Mouse (Mus musculus) G1E (cell line): ENCODE measurements around the gene Kdelr1. TPM values are rescaled to one million over a fixed set of nuclear protein-coding genes. Genes with fewer than 3 reads are reported as not detected.

Source experiments
- ATAC-seq: 2 replicates; pipeline ENCODE4 v1.8.0; 2016; ENCODE audit warnings: mild to moderate bottlenecking; ENCODE audit not compliant: insufficient number of reproducible peaks, poor library complexity, low FRiP score, severe bottlenecking; ENCODE audit errors: extremely low read depth
- DNase-seq: peaks from one replicate; pipeline ENCODE4 v3.0.0; 2012; ENCODE audit warnings: low spot score
- H3K27me3 ChIP-seq: 2 replicates; pipeline ENCODE4 v1.6.1; 2012; ENCODE audit warnings: mild to moderate bottlenecking, low read length, inconsistent platforms; ENCODE audit not compliant: insufficient read depth
- H3K36me3 ChIP-seq: replicated peaks from 2 replicates; pipeline ENCODE3; 2012; ENCODE audit warnings: mild to moderate bottlenecking, inconsistent platforms
- H3K4me1 ChIP-seq: 2 replicates; pipeline ENCODE4 v1.6.1; 2012; ENCODE audit warnings: low read depth, low read length, inconsistent platforms, mixed read lengths; ENCODE audit not compliant: insufficient read depth
- H3K4me3 ChIP-seq: 2 replicates; pipeline ENCODE4 v1.5.1; 2012; ENCODE audit warnings: low read depth, mild to moderate bottlenecking, inconsistent platforms, low read length, moderate library complexity, mixed read lengths
- H3K9me3 ChIP-seq: replicated peaks from 2 replicates; pipeline ENCODE4 v1.6.1; 2012; ENCODE audit warnings: inconsistent platforms
- CTCF ChIP-seq: IDR thresholded peaks from 2 replicates; pipeline ENCODE4 v1.5.1; 2012; ENCODE audit warnings: low read depth, low read length, inconsistent platforms, mixed read lengths
- GATA1 ChIP-seq: IDR thresholded peaks from 2 replicates; pipeline ENCODE4 v1.6.1; 2012; ENCODE audit warnings: borderline replicate concordance, low read length, inconsistent platforms, mixed read lengths
- GATA2 ChIP-seq: IDR thresholded peaks from 2 replicates; pipeline ENCODE4 v1.6.1; 2012; ENCODE audit warnings: low read depth, low read length, inconsistent platforms, borderline replicate concordance
- POLR2AphosphoS5 ChIP-seq: IDR thresholded peaks from 2 replicates; pipeline ENCODE4 v1.6.1; 2012; ENCODE audit warnings: low read depth, low read length, inconsistent platforms; ENCODE audit not compliant: insufficient replicate concordance
- TAL1 ChIP-seq: conservative IDR thresholded peaks from 2 replicates; pipeline ENCODE4 v1.6.1; 2012; ENCODE audit warnings: low read depth, low read length, inconsistent platforms, mixed read lengths
- polyA plus RNA-seq: library from polyadenylated mRNA; stranded (reverse); fragments of >175 nt; gene quantifications from 2 replicates; pipeline ENCODE4 v1.2.3, GENCODE M21; 2012
- total RNA-seq, 2 experiments: library from RNA; stranded (forward) in 1 of 2; stranded (reverse) in 1 of 2; fragments of 200-1000 nt in 1 of 2; fragments of >200 nt in 1 of 2; fragmentation: Nextera tagmentation in 1 of 2; gene quantifications; 2 replicates each; pipeline ENCODE4 v1.2.3; 2014 to 2017

Gene Kdelr1
- total and polyA plus RNA-seq, 3 experiments, result 55.2 to 209 (median 135) TPM

GRCm38 (mm10) chr7:45880531-45880930 lies 8.0 kb downstream of the Kdelr1 start:
- no peaks in the 10 kb centered on the region for H3K27me3 ChIP-seq
- no peak for TF ChIP-seq GATA1
- TF ChIP-seq GATA2, result no peak
- no peak for TF ChIP-seq POLR2AphosphoS5
- no peak for TF ChIP-seq CTCF
- TF ChIP-seq TAL1, result no peak
- no peak overlapping the region for H3K4me3 ChIP-seq
- H3K9me3 ChIP-seq, result no peaks in the 10 kb centered on the region
- no peak for DNase-seq
- H3K4me1 ChIP-seq, result peaks cover 2% of the 10 kb centered on the region; the same call in 1 of the 2 replicates
- ATAC-seq, result no peak
- peaks cover 89% of the 10 kb centered on the region for H3K36me3 ChIP-seq

GRCm38 (mm10) chr7:45881011-45881410 lies 8.4 kb downstream of the Kdelr1 start:
- TF ChIP-seq TAL1 (no peak), GATA1 (no peak), GATA2 (no peak), POLR2AphosphoS5 (no peak), CTCF (no peak)
- peaks cover 89% of the 10 kb centered on the region for H3K36me3 ChIP-seq
- H3K27me3 ChIP-seq, result no peaks in the 10 kb centered on the region
- no peaks in the 10 kb centered on the region for H3K4me1 ChIP-seq
- no peak for DNase-seq
- H3K4me3 ChIP-seq, result no peak overlapping the region
- no peaks in the 10 kb centered on the region for H3K9me3 ChIP-seq
- ATAC-seq, result no peak

DNA sequence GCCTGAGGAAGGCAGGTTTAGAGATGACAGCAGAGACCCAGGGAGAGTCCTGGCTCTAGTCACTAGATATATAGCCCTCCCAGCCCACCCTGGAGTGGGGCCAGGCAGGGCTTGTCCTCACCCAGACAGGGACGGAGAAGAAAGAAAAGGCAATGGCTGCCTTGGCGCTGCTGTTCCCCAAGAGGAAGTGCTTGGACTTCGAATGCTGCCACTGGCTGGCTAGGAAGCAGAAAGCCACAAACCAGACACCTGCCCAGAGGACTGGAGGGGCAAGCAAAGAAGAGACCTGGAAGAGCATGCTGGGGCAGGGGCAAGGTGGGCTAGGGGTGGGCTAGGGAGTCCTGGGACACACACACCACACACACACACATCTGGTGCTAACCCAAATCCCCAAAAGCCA lies 14.7 kb downstream of the Kdelr1 start:
- peaks cover 67% of the 10 kb centered on the region for H3K36me3 ChIP-seq
- ATAC-seq (no peak), DNase-seq (no peak)
- no peak for TF ChIP-seq TAL1
- H3K9me3 ChIP-seq, result no peaks in the 10 kb centered on the region
- H3K4me3 ChIP-seq, result no peak overlapping the region
- no peaks in the 10 kb centered on the region for H3K27me3 ChIP-seq
- no peaks in the 10 kb centered on the region for H3K4me1 ChIP-seq

DNA sequence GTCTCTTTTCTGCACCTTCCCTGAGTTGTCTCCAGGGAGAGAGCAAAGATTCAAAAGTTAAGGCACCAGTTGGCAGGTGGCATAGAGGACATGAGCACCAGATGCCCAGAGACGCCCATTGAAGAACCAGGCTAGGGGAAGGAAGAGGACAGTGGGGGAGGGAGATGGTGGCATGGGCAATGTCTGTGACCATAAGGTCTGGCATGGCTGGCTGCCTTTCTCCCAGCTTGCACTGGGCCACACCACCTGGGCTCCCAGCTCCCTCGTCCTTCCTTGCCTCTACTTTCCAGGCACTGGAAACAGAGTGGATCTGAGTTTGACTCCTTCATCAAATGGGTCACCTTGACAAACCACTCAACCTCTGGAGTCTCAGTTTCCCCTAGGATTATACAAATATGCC lies 20.1 kb downstream of the Kdelr1 start:
- TF ChIP-seq GATA2 (no peak), TAL1 (no peak), POLR2AphosphoS5 (no peak)
- Histone ChIP-seq H3K9me3 (no peaks in the 10 kb centered on the region), H3K27me3 (peaks cover 3% of the 10 kb centered on the region; the same call in 1 of the 2 replicates), H3K4me3 (no peak overlapping the region), H3K36me3 (peaks cover 38% of the 10 kb centered on the region), H3K4me1 (peaks cover 26% of the 10 kb centered on the region)
- DNase-seq (no peak), ATAC-seq (no peak)

DNA sequence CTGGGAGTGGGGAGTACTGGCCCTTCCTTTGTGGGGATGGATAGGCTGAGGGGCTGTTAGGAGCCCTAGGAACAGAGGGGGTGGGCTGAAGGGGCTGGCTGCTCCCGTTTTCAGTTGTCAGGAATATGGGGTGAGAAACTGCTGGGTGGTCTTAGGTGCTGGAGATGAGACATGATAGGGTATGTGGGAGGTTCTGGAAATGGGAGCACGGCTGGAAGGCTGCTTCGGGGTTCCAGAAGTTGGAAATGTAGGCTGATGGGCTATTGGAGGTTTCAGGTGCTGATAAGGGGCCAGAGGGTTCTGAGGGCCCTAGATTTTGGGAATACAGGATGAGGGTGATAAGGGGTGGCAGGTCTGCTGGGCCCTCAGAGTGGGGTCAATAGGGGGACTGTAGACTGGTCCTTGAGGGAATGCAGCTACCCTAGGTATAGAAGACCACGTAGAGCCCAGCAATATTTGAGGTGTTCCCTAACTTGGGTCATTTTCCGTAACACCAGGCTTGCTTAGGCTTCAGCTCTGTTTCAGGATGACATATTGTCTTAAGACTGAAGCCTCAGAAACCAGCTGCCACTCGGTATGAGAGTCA lies 23.5 kb downstream of the Kdelr1 start:
- Histone ChIP-seq H3K36me3 (peaks cover 46% of the 10 kb centered on the region), H3K27me3 (peaks cover 3% of the 10 kb centered on the region; the same call in 1 of the 2 replicates), H3K4me1 (peaks cover 40% of the 10 kb centered on the region), H3K9me3 (no peaks in the 10 kb centered on the region), H3K4me3 (peak overlapping the region; percentile 58)
- no peak for ATAC-seq
- no peak for TF ChIP-seq POLR2AphosphoS5
- no peak for TF ChIP-seq TAL1
- no peak for TF ChIP-seq GATA1
- no peak for TF ChIP-seq CTCF
- no peak for TF ChIP-seq GATA2
- no peak for DNase-seq

- H3K4me1 ChIP-seq, result peaks cover 43% of the 10 kb centered on the region
- H3K27me3 ChIP-seq, result peaks cover 3% of the 10 kb centered on the region; the same call in 1 of the 2 replicates
- no peak for TF ChIP-seq CTCF
- TF ChIP-seq POLR2AphosphoS5, result no peak; the same call in 1 of the 2 replicates
- no peak for TF ChIP-seq GATA1
- peak within 1 kb of the TSS; percentile 73 for H3K4me3 ChIP-seq
- DNase-seq (peak; percentile 99), ATAC-seq (peak; percentile 83)
- H3K36me3 ChIP-seq, result peaks cover 48% of the 10 kb centered on the region
- H3K9me3 ChIP-seq, result no peaks in the 10 kb centered on the region
These were observed 24.1 kb downstream of the Kdelr1 start, which contains the start of the genes Syngr4 and Tmem143 for GRCm38 (mm10) chr7:45896517-45897257. TSS of gene Syngr4 (minus strand) at chr7:45896714. TSS of gene Tmem143 (plus strand) at chr7:45896941.
